ENCODE assay signal across 8 mouse cellular contexts in the genomic region with DNA sequence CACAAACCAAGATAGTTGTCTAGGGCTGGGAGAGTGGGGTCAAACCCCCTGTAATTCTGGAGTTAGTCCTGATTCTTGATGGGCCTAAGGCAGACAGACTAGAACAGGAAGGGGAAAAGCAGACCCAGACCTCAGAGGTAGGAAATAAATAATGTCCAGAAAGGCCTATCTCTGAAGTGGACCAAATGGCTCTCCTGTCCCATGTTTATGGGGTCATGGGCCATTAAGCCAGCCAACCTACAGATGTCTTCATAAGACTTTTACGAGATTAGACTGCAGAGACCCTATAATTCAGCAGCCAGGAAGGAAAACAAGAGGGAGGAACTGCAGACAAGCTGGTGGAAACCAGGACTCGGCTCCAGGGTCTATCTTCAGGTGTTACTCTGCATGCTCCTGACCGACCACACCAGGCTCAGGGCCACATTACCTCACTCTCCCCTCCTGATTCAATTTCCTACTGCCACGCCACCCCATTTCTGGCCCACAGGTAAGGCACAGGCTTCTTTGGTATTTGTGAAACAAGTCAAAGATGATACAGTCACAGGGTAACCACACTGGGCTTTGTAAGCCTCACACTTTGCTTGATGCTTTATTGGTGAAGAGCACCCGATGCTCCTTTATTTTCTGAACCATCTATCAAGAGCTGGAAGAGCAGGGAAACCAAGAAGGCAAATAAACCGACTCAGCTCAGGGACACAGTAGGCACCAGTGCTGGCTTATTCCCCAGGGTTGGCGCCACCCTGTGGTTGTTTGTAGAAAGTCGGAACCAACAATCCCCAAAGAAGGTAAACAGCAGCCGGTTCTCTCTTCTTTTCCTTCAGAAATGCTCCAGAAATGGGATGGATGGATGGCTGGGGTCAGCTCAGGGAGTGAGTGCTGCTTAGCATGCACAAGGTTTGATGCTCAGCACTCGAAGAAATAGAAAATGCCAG. TPM values are rescaled to one million over a fixed set of nuclear protein-coding genes. Genes with fewer than 3 reads are reported as not detected.
DNase-seq lines count a peak whose midpoint lies in the region; ATAC-seq and TF ChIP-seq lines count a peak whose summit lies in the region.

No protein-coding gene starts in this region.

- H3K9me3 ChIP-seq in G1E (replicated peaks), result no peaks in the 10 kb centered on the region

- peaks cover 76% of the 10 kb centered on the region for H3K36me3 ChIP-seq in G1E (replicated peaks)

- H3K27ac ChIP-seq in left cerebral cortex, adult 2 months, result no peak overlapping the region

- intact Hi-C loops in left cerebral cortex, adult 2 months (cut with DNase I), result no loop called here

- ATAC-seq in G1E (ENCODE audit: extremely low read depth, insufficient number of reproducible peaks, low FRiP score, poor library complexity, severe bottlenecking), result no peak
- ATAC-seq in erythroblast, adult 5-6 weeks (replicated peaks; ENCODE audit: low FRiP score, poor library complexity, severe bottlenecking), result peak; percentile 76

- peak; percentile 78 for TF ChIP-seq CTCF in left cerebral cortex, adult 2 months (IDR thresholded peaks at IDR 0.05)
- TF ChIP-seq CTCF in G1E (IDR thresholded peaks at IDR 0.05; ENCODE audit: low read depth, low read length), result peak; percentile 14; the same call in 1 of the 2 replicates

- no peak overlapping the region for H3K4me3 ChIP-seq in left cerebral cortex, adult 2 months
- H3K4me3 ChIP-seq in G1E (ENCODE audit: low read depth, low read length), result no peak overlapping the region

- H3K27me3 ChIP-seq in G1E (ENCODE audit: insufficient read depth, low read length), result no peaks in the 10 kb centered on the region

- H3K4me1 ChIP-seq in G1E (ENCODE audit: insufficient read depth, low read depth, low read length), result peaks cover 20% of the 10 kb centered on the region

- peak; percentile 67 to 85 for DNase-seq in cerebellum, postnatal 14 days
- DNase-seq in cerebellum, adult 8-10 months, result no peak
- DNase-seq in left cerebral cortex, adult 2 months (ENCODE audit: extremely low spot score in 1 of 2, low spot score in 2 of 2), result peak in 1 of 2 experiments; percentile 46
- DNase-seq in left cerebral cortex, adult 11 months (ENCODE audit: low spot score), result no peak
- no peak for DNase-seq in G1E (ENCODE audit: low spot score)
- DNase-seq in lung, postnatal 36 days, result peak; percentile 57
- no peak for DNase-seq in ovary, postnatal 14 days (ENCODE audit: low spot score)

RNA-seq across cellular contexts. Expression of a gene that starts 23.9 kb away (rescaled TPM):
- total RNA-seq in left cerebral cortex, adult 2 months (2021), result 10 to 100 TPM; 20.7 to 23.2 TPM
- total RNA-seq in G1E (2014; fragmentation: Nextera tagmentation) (7.8 and 10.6 TPM in 2 replicates), G1E (2017) (9.0 and 11.3 TPM in 2 replicates)
- 3.6 and 5.0 TPM in 2 replicates for polyA plus RNA-seq in G1E (2012)
- 1.5 TPM in 1 of 2 replicates, not detected in the other for total RNA-seq in erythroblast, adult 5-6 weeks (2015; ENCODE audit: low replicate concordance)
- total RNA-seq in erythroblast, adult 5-6 weeks (2017; ENCODE audit: low replicate concordance), result 0.70 and 1.0 TPM in 2 replicates

RNA-seq across cellular contexts. Expression of a gene that starts 48.8 kb away (rescaled TPM):
- total RNA-seq in left cerebral cortex, adult 2 months (2021), result 100 to 1,000 TPM; 171 to 176 TPM
- total RNA-seq in G1E (2014; fragmentation: Nextera tagmentation) (261 and 300 TPM in 2 replicates), G1E (2017) (215 and 278 TPM in 2 replicates)
- 7.0 and 9.5 TPM in 2 replicates for polyA plus RNA-seq in G1E (2012)
- total RNA-seq in erythroblast, adult 5-6 weeks (2015; ENCODE audit: low replicate concordance), result 42.0 and 42.1 TPM in 2 replicates
- 49.5 and 57.4 TPM in 2 replicates for total RNA-seq in erythroblast, adult 5-6 weeks (2017; ENCODE audit: low replicate concordance)

RNA-seq across cellular contexts. Expression of a gene that starts 49.4 kb away (rescaled TPM):
- 100 to 1,000 TPM; 233 to 247 TPM for total RNA-seq in left cerebral cortex, adult 2 months (2021)
- total RNA-seq in G1E (2014; fragmentation: Nextera tagmentation) (379 and 391 TPM in 2 replicates), G1E (2017) (797 and 984 TPM in 2 replicates)
- 143 and 212 TPM in 2 replicates for polyA plus RNA-seq in G1E (2012)
- total RNA-seq in erythroblast, adult 5-6 weeks (2015; ENCODE audit: low replicate concordance), result 130 and 135 TPM in 2 replicates
- total RNA-seq in erythroblast, adult 5-6 weeks (2017; ENCODE audit: low replicate concordance), result 189 and 286 TPM in 2 replicates

Comparison
In these comparisons a context has a peak if more than half of its experiments do, and no peak if none do; other contexts are left out.
1. DNase-seq: peak in cerebellum, postnatal 14 days (2 of 2) and lung, postnatal 36 days (single experiment); none in cerebellum, adult 8-10 months (single experiment), left cerebral cortex, adult 11 months (single experiment), G1E (single experiment) and ovary, postnatal 14 days (single experiment).